Mouse (Mus musculus) cerebellum, adult 9-10 months (tissue): ENCODE measurements at regions not wholly inside any gene's neighbourhood (a gene's known extent, or its start where the extent isn't known, plus 50 kb on each side); places are given as distances from the start of the nearest gene placed in this dataset.
A peak's percentile ranks its signal among the peaks of the same experiment; 100 is the strongest.

Experiments
- DNase-seq: peaks from one replicate; pipeline ENCODE4 v3.0.0; 2022

DNA sequence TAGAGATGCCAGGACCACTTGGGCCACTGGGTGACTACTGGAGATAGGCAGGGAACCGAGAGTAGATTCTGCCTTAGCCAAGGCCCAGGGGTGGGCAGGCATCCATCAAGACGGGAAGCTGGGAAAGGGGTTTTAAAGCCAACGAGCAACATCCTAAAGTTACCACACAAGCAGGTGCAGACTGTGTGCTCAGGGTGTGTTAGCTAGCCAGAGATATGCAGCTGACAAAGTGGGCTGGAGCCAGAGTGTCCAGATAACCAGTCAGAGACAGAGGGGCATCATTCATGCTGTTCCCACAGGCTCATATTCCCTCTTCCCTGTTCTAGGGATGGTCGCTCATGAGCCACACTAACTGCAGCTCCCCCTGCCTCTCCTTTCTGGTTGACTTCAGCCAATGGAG lies 104.2 kb downstream of the Vegfa start:
- no peak for DNase-seq

DNA sequence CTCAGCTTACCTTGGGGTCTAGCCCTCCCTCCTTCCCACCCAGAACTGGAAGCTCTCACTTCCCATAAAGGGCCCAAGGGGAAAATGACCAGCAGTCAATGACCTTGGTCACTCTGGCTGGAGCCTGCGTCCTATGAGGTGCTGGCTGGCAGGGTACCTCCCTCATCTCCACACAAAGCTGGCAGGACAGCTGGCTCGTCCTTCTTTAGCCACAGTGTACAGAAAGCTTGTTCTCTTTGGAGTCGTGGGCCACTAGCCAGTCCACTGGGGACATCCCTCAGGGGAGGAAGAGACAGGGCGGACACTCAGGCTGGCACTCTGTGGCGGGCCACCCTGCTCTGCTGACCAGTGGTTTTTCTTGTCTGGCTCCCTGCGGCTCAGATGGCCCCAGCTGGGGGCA lies 106.3 kb downstream of the Vegfa start:
- DNase-seq: no peak

DNA sequence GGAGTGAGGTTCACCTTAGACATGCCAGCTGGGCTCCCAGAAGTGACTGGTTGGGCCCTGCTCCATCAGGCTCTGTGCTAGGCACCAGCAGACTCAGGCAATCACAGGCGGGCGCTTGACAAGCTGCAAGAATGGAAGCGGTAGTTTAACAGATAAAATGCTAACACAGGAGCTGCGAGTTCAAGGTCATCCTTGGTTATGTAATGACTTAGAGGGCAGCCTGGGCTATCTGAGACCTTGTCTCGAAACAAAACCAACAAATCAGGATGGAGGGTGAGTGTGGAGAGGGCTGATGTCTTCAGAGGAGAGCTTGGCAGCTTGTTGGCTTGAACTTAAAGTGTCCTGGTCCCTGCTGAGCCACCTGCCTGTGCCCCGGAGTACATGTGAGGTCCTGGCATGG lies 107.6 kb downstream of the Vegfa start:
- DNase-seq: no peak

GRCm38 (mm10) chr17:45923217-45923730 lies 108.9 kb downstream of the Vegfa start:
- DNase-seq: no peak

DNA sequence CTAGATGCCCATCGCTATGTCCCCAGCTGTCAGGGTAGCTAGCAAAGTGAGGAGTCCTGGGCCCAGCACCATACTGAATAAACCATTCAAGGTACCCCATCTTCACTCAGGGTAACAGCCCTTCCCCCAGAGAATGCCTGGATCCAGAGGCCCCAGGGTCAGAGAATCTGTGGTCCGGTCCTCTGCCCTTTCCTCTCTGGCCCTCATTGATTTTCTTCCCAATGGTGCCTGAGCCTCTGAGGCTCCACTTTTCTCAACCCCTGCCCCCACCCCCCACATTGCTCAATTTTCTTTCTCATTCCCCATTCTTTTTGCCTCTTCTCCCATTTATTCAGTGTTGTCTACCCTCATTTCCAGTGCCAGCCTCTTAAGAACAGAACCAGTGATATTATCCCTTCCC lies 114.5 kb downstream of the Vegfa start:
- no peak for DNase-seq

DNA sequence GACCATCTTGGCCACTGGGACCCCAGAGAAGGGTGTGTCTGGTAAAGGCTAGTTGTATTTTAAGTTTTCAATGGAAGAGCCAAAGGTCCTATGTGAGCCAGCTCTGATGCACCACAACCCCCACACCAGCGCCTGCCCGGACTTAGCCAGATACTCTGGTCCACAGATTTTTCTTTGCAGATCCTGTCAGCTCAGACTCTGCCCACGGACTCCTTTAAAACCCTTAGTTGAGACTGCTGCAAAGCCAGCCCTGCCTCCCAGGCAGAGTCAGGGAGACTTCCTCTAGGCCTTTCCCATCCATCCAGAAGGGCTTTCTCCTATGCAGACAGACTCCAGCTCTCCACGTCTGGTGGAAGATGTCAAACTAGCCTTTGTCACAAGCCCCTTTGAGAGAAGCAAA lies 115.2 kb downstream of the Vegfa start:
- DNase-seq: no peak

DNA sequence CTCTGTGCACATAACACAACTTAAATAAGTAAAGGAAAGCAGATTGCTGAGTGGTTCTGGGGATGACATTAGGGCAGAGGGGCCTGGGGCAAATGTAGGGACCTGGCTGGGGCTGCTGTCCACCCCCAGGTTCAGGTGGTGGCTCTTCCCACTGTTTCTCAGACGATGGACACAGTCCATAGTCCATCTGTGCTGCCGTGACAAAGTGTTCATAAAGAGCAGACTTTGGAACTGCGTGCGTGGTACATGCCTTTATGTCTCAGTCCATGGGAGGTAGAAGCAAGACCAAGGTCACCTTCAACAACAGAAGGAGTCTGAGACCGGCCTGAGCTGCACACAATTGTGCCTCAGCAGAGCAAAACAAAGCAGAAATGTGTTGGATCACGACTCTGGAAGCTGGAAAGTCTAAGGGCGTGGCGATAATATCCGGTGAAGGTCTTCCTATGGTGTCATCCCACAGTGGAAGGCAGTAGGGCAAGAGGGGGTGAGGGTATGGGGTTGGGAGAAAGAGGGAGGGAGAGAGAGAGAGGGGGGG lies 117.4 kb downstream of the Vegfa start:
- no peak for DNase-seq

GRCm38 (mm10) chr17:45914237-45914636 lies 117.9 kb downstream of the Vegfa start:
- peak; percentile 59 for DNase-seq

DNA sequence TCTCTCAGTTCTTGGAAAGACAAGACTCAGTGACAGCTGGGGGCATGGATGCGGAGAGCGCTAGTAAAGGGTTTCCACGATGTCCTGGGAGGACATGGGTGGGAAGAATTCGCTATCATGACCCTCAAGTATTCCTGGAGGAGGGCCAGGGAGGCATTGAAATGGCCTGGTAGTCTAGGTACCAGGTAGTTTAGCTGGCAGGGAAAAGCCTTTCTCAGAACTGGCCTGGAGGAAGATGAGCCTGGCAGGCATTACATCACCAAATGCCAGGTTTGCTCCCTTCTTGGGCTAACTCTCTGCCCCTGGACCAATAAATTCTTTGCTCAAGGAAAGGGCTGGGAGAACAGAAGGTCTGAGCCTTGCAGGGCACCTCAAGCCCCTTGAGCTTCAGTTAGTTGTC lies 118.5 kb downstream of the Vegfa start:
- DNase-seq: no peak

GRCm38 (mm10) chr17:45912165-45912564 lies 120.0 kb downstream of the Vegfa start:
- DNase-seq: no peak

GRCm38 (mm10) chr17:45911201-45911731 lies 120.9 kb downstream of the Vegfa start:
- peak; percentile 72 for DNase-seq

GRCm38 (mm10) chr17:45910245-45910644 lies 121.9 kb downstream of the Vegfa start:
- DNase-seq: no peak

DNA sequence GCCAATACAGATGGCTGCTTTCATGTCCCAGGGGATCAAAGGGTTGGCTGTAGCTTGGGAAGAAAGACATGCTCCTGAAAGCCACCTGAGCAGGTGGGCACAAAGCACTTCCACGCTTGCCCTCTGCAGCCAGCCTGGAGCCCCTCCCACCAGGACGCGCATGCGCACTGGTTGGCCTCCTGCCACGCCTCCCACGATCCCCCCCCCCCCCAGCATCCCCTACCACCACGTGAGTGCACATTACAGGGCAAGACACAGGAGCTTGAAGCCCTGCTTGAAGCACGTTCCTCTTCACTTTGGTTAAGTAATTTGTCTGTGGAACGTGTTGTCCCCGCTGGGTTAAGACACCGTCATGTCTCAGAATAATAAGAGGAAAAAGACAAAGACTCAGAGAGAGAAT lies 124.6 kb downstream of the Vegfa start:
- no peak for DNase-seq

DNA sequence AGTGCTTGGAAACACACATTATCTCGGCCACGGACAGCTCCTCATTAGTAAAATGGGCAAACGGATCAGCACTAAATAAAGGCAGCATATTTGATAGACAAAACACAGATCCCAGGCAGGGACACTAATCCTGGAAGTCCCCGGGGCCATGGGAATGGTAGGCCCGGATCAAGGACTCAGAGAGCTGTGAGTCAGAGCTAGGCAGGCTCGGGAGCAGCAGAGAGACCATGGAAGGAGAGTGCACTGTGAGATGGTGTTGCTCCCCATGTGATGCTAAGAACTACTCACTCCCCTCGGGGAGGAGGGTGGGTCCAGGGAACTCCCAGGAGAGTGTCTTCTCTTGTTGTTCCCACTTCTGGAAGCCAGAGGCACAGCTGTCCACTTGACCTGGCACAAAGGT lies 126.6 kb downstream of the Vegfa start:
- DNase-seq: no peak

- DNase-seq: no peak
Observed at GRCm38 (mm10) chr17:45904251-45904650, 127.9 kb downstream of the Vegfa start.

DNA sequence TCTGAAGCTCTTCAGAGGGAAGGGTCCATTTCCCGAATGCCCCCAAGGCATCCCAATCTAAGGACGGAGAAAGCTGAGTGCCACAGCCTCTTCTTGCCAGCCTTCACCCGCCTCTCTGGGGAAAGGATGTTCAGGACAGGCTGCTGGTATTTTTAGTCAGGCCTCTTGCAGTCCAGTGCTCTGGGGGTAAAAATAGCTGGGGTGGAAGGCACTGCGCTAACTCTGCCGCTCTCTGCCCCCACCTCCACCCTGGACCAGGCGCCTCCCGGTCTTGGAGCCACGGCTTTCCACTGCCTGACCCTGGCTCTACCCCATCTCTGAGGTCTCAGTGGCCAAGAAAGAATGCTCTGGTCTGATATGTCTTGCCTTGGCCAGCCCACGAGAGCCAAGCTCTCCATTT lies 128.9 kb downstream of the Vegfa start:
- DNase-seq: no peak

DNA sequence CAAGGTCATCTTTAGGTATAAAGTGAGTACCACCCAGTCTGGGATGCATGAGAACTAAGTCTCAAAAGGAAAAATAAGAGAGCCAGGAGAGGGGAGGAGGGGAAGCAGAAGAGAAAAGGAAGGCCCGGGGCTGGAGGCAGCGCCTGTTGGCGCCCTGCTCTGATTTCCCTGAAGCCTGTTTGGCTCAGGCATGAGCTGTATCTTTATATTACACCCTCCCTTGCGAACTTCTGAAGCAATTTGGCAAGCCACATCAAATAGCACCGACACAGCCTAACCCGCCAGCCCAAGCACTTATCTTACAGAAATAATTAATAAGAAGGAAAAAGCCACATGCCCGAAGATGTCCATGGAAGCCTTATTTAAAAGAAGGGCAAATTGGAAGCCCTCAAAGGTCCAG lies 129.5 kb downstream of the Vegfa start:
- DNase-seq: no peak

GRCm38 (mm10) chr17:45896922-45897302 lies 135.3 kb downstream of the Vegfa start:
- no peak for DNase-seq

- DNase-seq: no peak
Observed at GRCm38 (mm10) chr17:45896142-45896921, 135.8 kb downstream of the Vegfa start.

GRCm38 (mm10) chr17:45894166-45894565 lies 138.0 kb downstream of the Vegfa start:
- DNase-seq: no peak

DNA sequence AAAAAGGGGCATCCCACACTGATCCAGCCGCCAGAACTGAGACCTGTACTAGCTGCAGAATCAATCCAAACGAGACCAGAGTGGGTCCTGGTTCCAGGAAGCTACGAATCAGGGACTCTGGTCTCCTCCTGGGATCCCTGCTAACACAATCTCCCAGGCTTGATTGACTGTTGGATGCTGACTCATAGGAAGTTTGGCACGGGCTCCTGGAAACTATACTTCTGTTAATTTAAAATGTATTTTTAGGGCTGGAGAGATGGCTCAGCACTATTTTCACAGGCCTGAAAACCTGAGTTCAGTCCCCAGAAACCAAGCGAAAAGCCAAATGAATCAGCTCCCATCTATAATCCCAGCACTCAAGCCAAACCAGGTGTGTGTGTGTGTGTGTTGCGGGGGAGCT lies 138.5 kb downstream of the Vegfa start:
- no peak for DNase-seq

DNA sequence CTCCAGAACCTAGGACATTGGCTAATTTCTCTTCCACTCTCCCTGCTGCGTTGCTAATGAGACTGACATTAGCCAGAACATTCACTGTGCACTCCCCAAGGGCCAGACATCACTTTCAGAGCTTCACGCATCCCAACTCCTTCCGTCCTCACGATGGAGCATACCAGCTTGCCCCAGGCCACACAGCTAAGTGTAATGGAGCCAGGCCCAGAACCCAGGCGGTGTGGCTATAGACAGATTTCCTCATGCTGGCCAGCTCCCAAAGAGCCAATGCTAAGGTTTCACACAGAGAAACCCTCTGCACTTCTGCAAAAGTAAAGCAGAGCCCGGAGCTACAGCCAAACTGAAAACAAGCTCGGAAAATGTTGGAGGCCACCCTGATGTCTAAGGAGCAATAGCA lies 139.1 kb downstream of the Vegfa start:
- no peak for DNase-seq

- DNase-seq: no peak
Observed at GRCm38 (mm10) chr17:45889451-45889850, 142.7 kb downstream of the Vegfa start.

- no peak for DNase-seq
Observed at GRCm38 (mm10) chr17:45889051-45889450, 143.1 kb downstream of the Vegfa start.
